Mouse (Mus musculus) lung, postnatal 0 days (tissue): ENCODE measurements around the gene Kalrn. TPM values are rescaled to one million over a fixed set of nuclear protein-coding genes. Genes with fewer than 3 reads are reported as not detected.

Source experiments
- ATAC-seq: fragments of 200-750 bp; cut with Nextera tagmentation; 2 replicates; pipeline ENCODE4 v1.8.0; 2017; ENCODE audit warnings: moderate library complexity
- DNase-seq: peaks from one replicate; pipeline ENCODE4 v3.0.0-alpha.2; 2016; ENCODE audit warnings: low spot score
- H3K27ac ChIP-seq: fragments of 300-500 bp; sonication (generic); 2 replicates; pipeline ENCODE4 v1.5.1; 2014; ENCODE audit warnings: antibody characterized with exemption, mild to moderate bottlenecking, low read length, mixed read lengths
- H3K27me3 ChIP-seq: fragments of 300-500 bp; sonication (generic); replicated peaks from 2 replicates; pipeline ENCODE4 v1.6.1; 2014; ENCODE audit warnings: low read length, mixed read lengths; ENCODE audit not compliant: insufficient read depth
- H3K36me3 ChIP-seq: fragments of 300-500 bp; sonication (generic); 2 replicates; pipeline ENCODE4 v1.6.1; 2014; ENCODE audit warnings: low read length, mixed read lengths; ENCODE audit not compliant: insufficient read depth
- H3K4me1 ChIP-seq: fragments of 300-500 bp; sonication (generic); 2 replicates; pipeline ENCODE4 v1.6.1; 2014; ENCODE audit warnings: antibody characterized with exemption, low read depth, low read length, mixed read lengths; ENCODE audit not compliant: insufficient read depth
- H3K4me2 ChIP-seq: fragments of 300-500 bp; sonication (generic); replicated peaks from 2 replicates; pipeline ENCODE4 v1.6.1; 2014; ENCODE audit warnings: low read depth, mild to moderate bottlenecking, low read length, moderate library complexity, mixed read lengths
- H3K4me3 ChIP-seq: fragments of 300-500 bp; sonication (generic); 2 replicates; pipeline ENCODE4 v1.5.1; 2014; ENCODE audit warnings: low read depth, low read length
- H3K9ac ChIP-seq: fragments of 300-500 bp; sonication (generic); replicated peaks from 2 replicates; pipeline ENCODE4 v1.6.1; 2014; ENCODE audit warnings: low read depth, mild to moderate bottlenecking
- H3K9me3 ChIP-seq: fragments of 300-500 bp; sonication (generic); 2 replicates; pipeline ENCODE4 v1.6.1; 2016; ENCODE audit warnings: low read length, mixed read lengths
- CTCF ChIP-seq: IDR thresholded peaks from 2 replicates; pipeline ENCODE4 v1.5.1; 2016; ENCODE audit warnings: antibody characterized with exemption, mild to moderate bottlenecking
- EP300 ChIP-seq: IDR thresholded peaks from 2 replicates; pipeline ENCODE4 v1.6.1; 2016; ENCODE audit warnings: antibody characterized with exemption, mild to moderate bottlenecking, control low read depth
- WGBS: fragments of 180-500 bp; shearing (Covaris S2); extraction: QIAGEN DNeasy Blood & Tissue Kit; methylation state at CpG from one replicate; pipeline ENCODE4 v1.1.7; 2014; 5-methylcytosine and 5-hydroxymethylcytosine counted together
- polyA plus RNA-seq: library from polyadenylated mRNA; unstranded; fragments of >200 nt; fragmentation: Nextera tagmentation; extraction: Ambion mirVana; gene quantifications from 2 replicates; pipeline ENCODE4 v1.2.1, GENCODE M21; 2015

The Kalrn gene
- polyA plus RNA-seq, 1 experiment from 2014 or later: 13.6 TPM

GRCm38 (mm10) chr16:34417383-34417782 is 155.9 kb downstream of the Kalrn start:
- H3K27me3 ChIP-seq: no peaks in the 10 kb centered on the region
- no peak for DNase-seq
- no peaks in the 10 kb centered on the region for H3K9me3 ChIP-seq
- WGBS: 77% methylated on average over 3 of the region's 3 CpGs
- H3K9ac ChIP-seq: no peak overlapping the region
- TF ChIP-seq EP300: no peak
- no peak for TF ChIP-seq CTCF
- no peak for ATAC-seq
- no peak overlapping the region for H3K27ac ChIP-seq
- H3K36me3 ChIP-seq: no peaks in the 10 kb centered on the region
- H3K4me1 ChIP-seq: no peaks in the 10 kb centered on the region; the same call in 1 of the 2 replicates
- no peak overlapping the region for H3K4me2 ChIP-seq
- H3K4me3 ChIP-seq: no peak overlapping the region

GRCm38 (mm10) chr16:34414581-34414980 is 158.8 kb downstream of the Kalrn start:
- Histone ChIP-seq H3K36me3 (no peaks in the 10 kb centered on the region), H3K4me1 (no peaks in the 10 kb centered on the region; the same call in 1 of the 2 replicates), H3K9me3 (no peaks in the 10 kb centered on the region), H3K4me3 (no peak overlapping the region), H3K27ac (no peak overlapping the region; the same call in 1 of the 2 replicates), H3K27me3 (no peaks in the 10 kb centered on the region), H3K9ac (no peak overlapping the region), H3K4me2 (no peak overlapping the region)
- 36% methylated on average over 7 of the region's 7 CpGs for WGBS
- peak; percentile 54; the same call in 1 of the 2 replicates for ATAC-seq
- peak; percentile 40 for DNase-seq
- no peak for TF ChIP-seq EP300
- TF ChIP-seq CTCF: no peak

- Histone ChIP-seq H3K9me3 (no peaks in the 10 kb centered on the region), H3K4me2 (peak overlapping the region; percentile 25), H3K9ac (no peak overlapping the region), H3K27me3 (no peaks in the 10 kb centered on the region), H3K4me1 (no peaks in the 10 kb centered on the region; the same call in 1 of the 2 replicates), H3K4me3 (no peak overlapping the region), H3K27ac (no peak overlapping the region; the same call in 1 of the 2 replicates), H3K36me3 (no peaks in the 10 kb centered on the region)
- 16% methylated on average over 10 of the region's 10 CpGs for WGBS
- ATAC-seq (peak; percentile 69), DNase-seq (peak; percentile 53)
- TF ChIP-seq EP300: no peak
- no peak for TF ChIP-seq CTCF
These were observed 159.4 kb downstream of the Kalrn start for GRCm38 (mm10) chr16:34413868-34414333.

- Histone ChIP-seq H3K4me3 (no peak overlapping the region), H3K9ac (no peak overlapping the region), H3K36me3 (no peaks in the 10 kb centered on the region), H3K27ac (no peak overlapping the region), H3K9me3 (no peaks in the 10 kb centered on the region), H3K4me2 (no peak overlapping the region), H3K4me1 (no peaks in the 10 kb centered on the region), H3K27me3 (no peaks in the 10 kb centered on the region)
- DNase-seq (no peak), ATAC-seq (no peak)
- TF ChIP-seq CTCF: no peak
- 59% methylated on average over 8 of the region's 8 CpGs for WGBS
These were observed 166.3 kb downstream of the Kalrn start for GRCm38 (mm10) chr16:34407036-34407435.

- no peak overlapping the region for H3K27ac ChIP-seq
- no peak for ATAC-seq
- H3K9ac ChIP-seq: no peak overlapping the region
- H3K4me2 ChIP-seq: no peak overlapping the region
- H3K4me1 ChIP-seq: no peaks in the 10 kb centered on the region
- WGBS: 55% methylated on average over 5 of the region's 5 CpGs
- DNase-seq: no peak
- H3K4me3 ChIP-seq: no peak overlapping the region
- no peak for TF ChIP-seq CTCF
- no peak for TF ChIP-seq EP300
- H3K9me3 ChIP-seq: no peaks in the 10 kb centered on the region
- H3K36me3 ChIP-seq: no peaks in the 10 kb centered on the region
- no peaks in the 10 kb centered on the region for H3K27me3 ChIP-seq
These were observed 168.2 kb downstream of the Kalrn start for GRCm38 (mm10) chr16:34405094-34405493.

GRCm38 (mm10) chr16:34401216-34401615 is 172.1 kb downstream of the Kalrn start:
- H3K9me3 ChIP-seq: no peaks in the 10 kb centered on the region
- H3K4me3 ChIP-seq: no peak overlapping the region
- TF ChIP-seq CTCF (no peak), EP300 (no peak)
- H3K27ac ChIP-seq: no peak overlapping the region
- ATAC-seq (no peak), DNase-seq (no peak)
- H3K36me3 ChIP-seq: no peaks in the 10 kb centered on the region
- no peaks in the 10 kb centered on the region for H3K4me1 ChIP-seq
- 57% methylated on average over 1 of the region's 1 CpGs for WGBS
- no peak overlapping the region for H3K9ac ChIP-seq
- no peaks in the 10 kb centered on the region for H3K27me3 ChIP-seq
- no peak overlapping the region for H3K4me2 ChIP-seq
